Mouse (Mus musculus) G1E (cell line): ENCODE measurements around the gene Dnah8. TPM values are rescaled to one million over a fixed set of nuclear protein-coding genes. Genes with fewer than 3 reads are reported as not detected.
A peak's percentile ranks its signal among the peaks of the same experiment; 100 is the strongest.

ENCODE experiments used
- ATAC-seq: 2 replicates; pipeline ENCODE4 v1.8.0; 2016; ENCODE audit warnings: mild to moderate bottlenecking; ENCODE audit not compliant: insufficient number of reproducible peaks, poor library complexity, low FRiP score, severe bottlenecking; ENCODE audit errors: extremely low read depth
- DNase-seq: peaks from one replicate; pipeline ENCODE4 v3.0.0; 2012; ENCODE audit warnings: low spot score
- H3K27me3 ChIP-seq: 2 replicates; pipeline ENCODE4 v1.6.1; 2012; ENCODE audit warnings: mild to moderate bottlenecking, low read length, inconsistent platforms; ENCODE audit not compliant: insufficient read depth
- H3K36me3 ChIP-seq: replicated peaks from 2 replicates; pipeline ENCODE3; 2012; ENCODE audit warnings: mild to moderate bottlenecking, inconsistent platforms
- H3K4me1 ChIP-seq: 2 replicates; pipeline ENCODE4 v1.6.1; 2012; ENCODE audit warnings: low read depth, low read length, inconsistent platforms, mixed read lengths; ENCODE audit not compliant: insufficient read depth
- H3K4me3 ChIP-seq: 2 replicates; pipeline ENCODE4 v1.5.1; 2012; ENCODE audit warnings: low read depth, mild to moderate bottlenecking, inconsistent platforms, low read length, moderate library complexity, mixed read lengths
- H3K9me3 ChIP-seq: replicated peaks from 2 replicates; pipeline ENCODE4 v1.6.1; 2012; ENCODE audit warnings: inconsistent platforms
- CTCF ChIP-seq: IDR thresholded peaks from 2 replicates; pipeline ENCODE4 v1.5.1; 2012; ENCODE audit warnings: low read depth, low read length, inconsistent platforms, mixed read lengths
- GATA1 ChIP-seq: IDR thresholded peaks from 2 replicates; pipeline ENCODE4 v1.6.1; 2012; ENCODE audit warnings: borderline replicate concordance, low read length, inconsistent platforms, mixed read lengths
- GATA2 ChIP-seq: IDR thresholded peaks from 2 replicates; pipeline ENCODE4 v1.6.1; 2012; ENCODE audit warnings: low read depth, low read length, inconsistent platforms, borderline replicate concordance
- POLR2AphosphoS5 ChIP-seq: IDR thresholded peaks from 2 replicates; pipeline ENCODE4 v1.6.1; 2012; ENCODE audit warnings: low read depth, low read length, inconsistent platforms; ENCODE audit not compliant: insufficient replicate concordance
- TAL1 ChIP-seq: conservative IDR thresholded peaks from 2 replicates; pipeline ENCODE4 v1.6.1; 2012; ENCODE audit warnings: low read depth, low read length, inconsistent platforms, mixed read lengths
- polyA plus RNA-seq: library from polyadenylated mRNA; stranded (reverse); fragments of >175 nt; gene quantifications from 2 replicates; pipeline ENCODE4 v1.2.3, GENCODE M21; 2012
- total RNA-seq, 2 experiments: library from RNA; stranded (forward) in 1 of 2; stranded (reverse) in 1 of 2; fragments of 200-1000 nt in 1 of 2; fragments of >200 nt in 1 of 2; fragmentation: Nextera tagmentation in 1 of 2; gene quantifications; 2 replicates each; pipeline ENCODE4 v1.2.3; 2014 to 2017

The Dnah8 gene
- total and polyA plus RNA-seq, 3 experiments = 3.5 to 49.3 (median 42.5) TPM

- H3K4me1 ChIP-seq = peaks cover 87% of the 10 kb centered on the region
- DNase-seq = no peak
- no peak for TF ChIP-seq GATA2
- no peak for TF ChIP-seq GATA1
- TF ChIP-seq CTCF = no peak
- TF ChIP-seq TAL1 = no peak
- TF ChIP-seq POLR2AphosphoS5 = no peak; the same call in 1 of the 2 replicates
Measured at GRCm38 (mm10) chr17:30611221-30612074, 12.7 kb upstream of the Dnah8 start.

GRCm38 (mm10) chr17:30612075-30612859 lies 11.9 kb upstream of the Dnah8 start:
- Histone ChIP-seq H3K9me3 (peaks cover 16% of the 10 kb centered on the region), H3K27me3 (no peaks in the 10 kb centered on the region), H3K4me3 (peak overlapping the region; percentile 74), H3K4me1 (peaks cover 85% of the 10 kb centered on the region), H3K36me3 (peaks cover 26% of the 10 kb centered on the region)
- TF ChIP-seq POLR2AphosphoS5 (peak; percentile 82; the same call in 1 of the 2 replicates), GATA1 (no peak)
- peak; percentile 99 for DNase-seq
- peak; percentile 81 for ATAC-seq

More at GRCm38 (mm10) chr17:30611221-30612074, 12.7 kb upstream of the Dnah8 start:
- Histone ChIP-seq H3K36me3 (peaks cover 34% of the 10 kb centered on the region), H3K9me3 (peaks cover 10% of the 10 kb centered on the region), H3K27me3 (no peaks in the 10 kb centered on the region), H3K4me3 (peak overlapping the region; percentile 74)
- no peak for ATAC-seq

DNA sequence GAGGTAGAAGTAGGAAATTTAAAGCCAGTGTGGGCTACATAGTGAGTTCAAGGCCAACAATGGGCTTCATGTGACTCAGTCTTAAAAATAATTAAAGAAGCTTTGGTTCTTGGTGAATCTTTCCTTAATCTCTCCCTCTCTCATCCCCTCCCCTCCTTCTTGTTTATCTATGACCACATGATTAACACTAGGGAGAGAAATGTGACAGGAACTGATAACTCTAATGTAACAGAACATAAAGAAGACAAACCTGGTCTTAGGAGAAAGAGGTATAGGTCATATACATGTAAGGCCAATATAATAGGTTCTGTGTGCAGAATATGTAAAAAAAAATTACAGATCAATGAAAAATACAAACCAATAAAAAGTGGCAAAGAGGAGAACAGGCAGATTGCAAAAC lies 10.8 kb upstream of the Dnah8 start:
- no peak for DNase-seq
- H3K27me3 ChIP-seq = no peaks in the 10 kb centered on the region
- peaks cover 77% of the 10 kb centered on the region for H3K4me1 ChIP-seq
- peak; percentile 25 for ATAC-seq
- peaks cover 21% of the 10 kb centered on the region for H3K9me3 ChIP-seq
- H3K36me3 ChIP-seq = peaks cover 15% of the 10 kb centered on the region
- no peak overlapping the region; the same call in 1 of the 2 replicates for H3K4me3 ChIP-seq
- TF ChIP-seq GATA1 = no peak
- peak; percentile 77 for TF ChIP-seq TAL1

GRCm38 (mm10) chr17:30616203-30616602 lies 8.0 kb upstream of the Dnah8 start:
- no peak overlapping the region for H3K4me3 ChIP-seq
- ATAC-seq (peak; percentile 23), DNase-seq (no peak)
- no peak for TF ChIP-seq GATA1
- TF ChIP-seq TAL1 = peak; percentile 98
- H3K4me1 ChIP-seq = peaks cover 54% of the 10 kb centered on the region
- H3K9me3 ChIP-seq = peaks cover 19% of the 10 kb centered on the region
- H3K27me3 ChIP-seq = no peaks in the 10 kb centered on the region
- no peaks in the 10 kb centered on the region for H3K36me3 ChIP-seq

GRCm38 (mm10) chr17:30618136-30618891 lies 5.8 kb upstream of the Dnah8 start:
- DNase-seq (no peak), ATAC-seq (no peak)
- H3K9me3 ChIP-seq = peaks cover 28% of the 10 kb centered on the region
- TF ChIP-seq GATA2 = no peak
- no peak for TF ChIP-seq POLR2AphosphoS5
- TF ChIP-seq CTCF = no peak
- no peak for TF ChIP-seq GATA1
- TF ChIP-seq TAL1 = no peak
- H3K27me3 ChIP-seq = no peaks in the 10 kb centered on the region
- peaks cover 45% of the 10 kb centered on the region for H3K4me1 ChIP-seq
- H3K4me3 ChIP-seq = no peak overlapping the region
- H3K36me3 ChIP-seq = peaks cover 13% of the 10 kb centered on the region

GRCm38 (mm10) chr17:30619153-30619552 lies 5.0 kb upstream of the Dnah8 start:
- Histone ChIP-seq H3K27me3 (no peaks in the 10 kb centered on the region), H3K9me3 (peaks cover 28% of the 10 kb centered on the region), H3K4me3 (no peak overlapping the region), H3K36me3 (peaks cover 14% of the 10 kb centered on the region), H3K4me1 (peaks cover 37% of the 10 kb centered on the region)
- DNase-seq (no peak), ATAC-seq (no peak)
- TF ChIP-seq CTCF (no peak), GATA1 (no peak), POLR2AphosphoS5 (no peak), TAL1 (no peak), GATA2 (no peak)
